Mouse (Mus musculus) left cerebral cortex, adult 2 months (tissue): ENCODE measurements around the gene Fhod1. TPM values are rescaled to one million over a fixed set of nuclear protein-coding genes. Genes with fewer than 3 reads are reported as not detected.
"Not testable (repeated sequence)": the region's sequence is repeated elsewhere in the genome, so short reads cannot be mapped to it uniquely, and the experiment has no call there.

Experiments used
- DNase-seq, 2 experiments: peaks; one replicate each; pipeline ENCODE4 v3.0.0; 2021 to 2022; ENCODE audit warnings: low spot score in 2 of 2, mixed read lengths in 1 of 2; ENCODE audit errors: extremely low spot score in 1 of 2
- H3K27ac ChIP-seq: fragments of 200-600 bp; 2 replicates; pipeline ENCODE4 v1.8.1; 2022
- H3K4me3 ChIP-seq: fragments of 200-600 bp; 2 replicates; pipeline ENCODE4 v1.8.1; 2022
- CTCF ChIP-seq: fragments of 200-600 bp; IDR thresholded peaks from 2 replicates; pipeline ENCODE4 v1.8.1; 2022; ENCODE audit warnings: antibody characterized with exemption, mild to moderate bottlenecking, moderate library complexity
- intact Hi-C: fragments of 180-260 bp; cut with DNase I; formaldehyde crosslinking; loops from one replicate; pipeline ENCODE4 v1.15.1; 2025
- total RNA-seq, 2 experiments: library from RNA; stranded (reverse); gene quantifications; 2 replicates each; pipeline ENCODE4 v1.2.3; 2021

Gene Fhod1
- total RNA-seq, 2 experiments from 2014 or later, result 3.5 to 3.7 TPM

- intact Hi-C loops, result no loop called here
- H3K4me3 ChIP-seq, result peak overlapping the region; percentile 78
- no peak for TF ChIP-seq CTCF
- no peak for DNase-seq
- peak overlapping the region; percentile 89 for H3K27ac ChIP-seq
These were observed 49.2 kb downstream of the Fhod1 start for GRCm38 (mm10) chr8:105298351-105299252.

- intact Hi-C loops, result no loop called here
- peak; percentile 92 for DNase-seq
- peak within 1 kb of the TSS; percentile 89 for H3K27ac ChIP-seq
- no peak; the same call in 1 of the 2 replicates for TF ChIP-seq CTCF
- peak within 1 kb of the TSS; percentile 78 for H3K4me3 ChIP-seq
These were observed 50.1 kb downstream of the Fhod1 start, which contains the start of gene E2f4 for GRCm38 (mm10) chr8:105297511-105298192. Gene E2f4, plus strand, starts transcription at chr8:105297663.

- Histone ChIP-seq H3K4me3 (peak within 1 kb of the TSS; percentile 78), H3K27ac (no peak within 1 kb of the TSS; the same call in 1 of the 2 replicates)
- intact Hi-C loops, result no loop called here
- no peak for DNase-seq
- no peak for TF ChIP-seq CTCF
These were observed 51.7 kb downstream of the Fhod1 start, which contains the start of gene Exoc3l for GRCm38 (mm10) chr8:105295895-105296573. Gene Exoc3l, minus strand, starts transcription at chr8:105296101.

- no peak overlapping the region for H3K27ac ChIP-seq
- TF ChIP-seq CTCF, result no peak
- DNase-seq, result no peak
- H3K4me3 ChIP-seq, result no peak overlapping the region
- intact Hi-C loops, result no loop called here
These were observed 52.5 kb downstream of the Fhod1 start for GRCm38 (mm10) chr8:105295256-105295655.

GRCm38 (mm10) chr8:105294776-105295175 lies 53.0 kb downstream of the Fhod1 start:
- Histone ChIP-seq H3K4me3 (no peak overlapping the region), H3K27ac (no peak overlapping the region)
- intact Hi-C loops, result no loop called here
- no peak for TF ChIP-seq CTCF
- no peak for DNase-seq

GRCm38 (mm10) chr8:105293405-105293804 lies 54.3 kb downstream of the Fhod1 start:
- intact Hi-C loops, result no loop called here
- DNase-seq, result no peak
- H3K4me3 ChIP-seq, result no peak overlapping the region
- TF ChIP-seq CTCF, result no peak
- no peak overlapping the region for H3K27ac ChIP-seq

- H3K27ac ChIP-seq, result no peak overlapping the region
- intact Hi-C loops, result no loop called here
- DNase-seq, result no peak
- no peak for TF ChIP-seq CTCF
- H3K4me3 ChIP-seq, result no peak overlapping the region
These were observed 55.3 kb downstream of the Fhod1 start for GRCm38 (mm10) chr8:105292471-105292870.

- H3K27ac ChIP-seq, H3K4me3 ChIP-seq, DNase-seq: not testable (repeated sequence)
- peak; percentile 45 for TF ChIP-seq CTCF
- intact Hi-C loops, result loop anchor here (2.0 kb wide), 1 partner anchor 637 kb away; no protein-coding TSS in a partner anchor
These were observed 56.0 kb downstream of the Fhod1 start for GRCm38 (mm10) chr8:105291802-105292201.

GRCm38 (mm10) chr8:105291364-105291763 lies 56.4 kb downstream of the Fhod1 start:
- intact Hi-C loops, result loop anchor here (2.0 kb wide), 1 partner anchor 637 kb away; no protein-coding TSS in a partner anchor
- H3K27ac ChIP-seq, DNase-seq, H3K4me3 ChIP-seq: not testable (repeated sequence)

GRCm38 (mm10) chr8:105290554-105291314 lies 57.0 kb downstream of the Fhod1 start:
- Histone ChIP-seq H3K27ac (no peak overlapping the region), H3K4me3 (peak overlapping the region; percentile 61; the same call in 1 of the 2 replicates)
- intact Hi-C loops, result loop anchor here (2.0 kb wide), 1 partner anchor 636 kb away; no protein-coding TSS in a partner anchor
- DNase-seq, result peak; percentile 76 to 79
- TF ChIP-seq CTCF, result peak; percentile 89
